26 mouse cellular contexts compared by ENCODE assay signal in genomic region chr2:87516581-87516980, GRCm38 (mm10). TPM values are rescaled to one million over a fixed set of nuclear protein-coding genes. Genes with fewer than 3 reads are reported as not detected.
A peak's percentile ranks its signal among the peaks of the same experiment; 100 is the strongest.
DNase-seq lines count a peak whose midpoint lies in the region; TF ChIP-seq lines count a peak whose summit lies in the region.
"Had no signal": no experiment of that assay in that cellular context is flagged by ENCODE, and none has a peak within 500 bp of the region (broad histone marks: within the 10 kb centered on the region; RNA-seq: fewer than 3 reads in every experiment).

No protein-coding gene starts in this region.

- H3K36me3 ChIP-seq in ES-Bruce4 (ENCODE audit: control insufficient read depth, insufficient read depth, low read length, poor library complexity, severe bottlenecking): no peaks in the 10 kb centered on the region
- H3K36me3 ChIP-seq: embryonic facial prominence, embryonic 10.5 days; embryonic facial prominence, embryonic 12.5 days; forebrain, embryonic 15.5 days; G1E had no signal

- TF ChIP-seq EP300 in ES-Bruce4 (IDR thresholded peaks at IDR 0.05; ENCODE audit: insufficient read depth, low read depth, low read length): no peak

- no peak overlapping the region for H3K4me3 ChIP-seq in ES-Bruce4 (ENCODE audit: low read depth, low read length)
- H3K4me3 ChIP-seq: embryonic facial prominence, embryonic 10.5 days; embryonic facial prominence, embryonic 12.5 days; forebrain, embryonic 13.5 days; forebrain, embryonic 15.5 days had no signal

- H3K9ac ChIP-seq in ES-Bruce4 (ENCODE audit: low read depth, poor library complexity, severe bottlenecking): no peak overlapping the region
- H3K9ac ChIP-seq: embryonic facial prominence, embryonic 12.5 days; forebrain, embryonic 13.5 days; forebrain, embryonic 15.5 days; forebrain, postnatal 0 days had no signal

- TF ChIP-seq POLR2A in ES-Bruce4 (IDR thresholded peaks at IDR 0.05; ENCODE audit: insufficient read depth, low read length): no peak

- DNase-seq in ES-CJ7 (ENCODE audit: low read depth, low spot score): peak; percentile 75
- peak; percentile 73 for DNase-seq in R1 (ENCODE audit: low read depth, low spot score)
- DNase-seq in cerebellum, adult 18-20 months: no peak
- no peak for DNase-seq in cerebellum, postnatal 10 days
- DNase-seq in gastrocnemius, postnatal 10 days: no peak
- DNase-seq: adrenal gland, adult 8-10 months; adrenal gland, postnatal 14 days; adrenal gland, postnatal 36 days; cerebellum, adult 11-12 months; cerebellum, adult 8-10 months; cerebellum, adult 9-11 months; cerebellum, postnatal 25 days; forebrain, postnatal 0 days had no signal

- no peak for TF ChIP-seq CTCF in ES-Bruce4 (IDR thresholded peaks at IDR 0.05; ENCODE audit: low read depth, low read length)

- peak overlapping the region; percentile 81 for H3K27ac ChIP-seq in ES-Bruce4 (ENCODE audit: insufficient read depth, low read length)
- H3K27ac ChIP-seq: embryonic facial prominence, embryonic 10.5 days; embryonic facial prominence, embryonic 12.5 days; forebrain, embryonic 13.5 days; forebrain, embryonic 15.5 days had no signal

- H3K4me1 ChIP-seq in ES-Bruce4 (ENCODE audit: control insufficient read depth, insufficient read depth, low read length): no peaks in the 10 kb centered on the region
- H3K4me1 ChIP-seq: embryonic facial prominence, embryonic 10.5 days; embryonic facial prominence, embryonic 12.5 days; forebrain, embryonic 13.5 days; forebrain, embryonic 15.5 days had no signal

- no peaks in the 10 kb centered on the region for H3K9me3 ChIP-seq in ES-Bruce4 (replicated peaks; ENCODE audit: control insufficient read depth, insufficient read depth, low read length, poor library complexity, severe bottlenecking)
- H3K9me3 ChIP-seq: embryonic facial prominence, embryonic 10.5 days; embryonic facial prominence, embryonic 12.5 days; forebrain, embryonic 13.5 days; forebrain, embryonic 15.5 days had no signal

- H3K27me3 ChIP-seq in ES-Bruce4 (ENCODE audit: control insufficient read depth, insufficient read depth, low read length, poor library complexity, severe bottlenecking): no peaks in the 10 kb centered on the region
- H3K27me3 ChIP-seq: embryonic facial prominence, embryonic 12.5 days; forebrain, embryonic 13.5 days; forebrain, embryonic 15.5 days; Patski had no signal

RNA-seq across cellular contexts. Expression of gene Pramel6, which starts 10.2 kb away (rescaled TPM):
- 0.76 and 1.4 TPM in 2 replicates for polyA plus RNA-seq in ES-Bruce4 (2011; ENCODE audit: insufficient read depth, insufficient read length, low read depth, missing spikeins)
- not detected for total RNA-seq in gastrocnemius, postnatal 10 days (2021)
- total RNA-seq: adrenal gland, adult 18-20 months; adrenal gland, adult 8-10 months; adrenal gland, postnatal 14 days; adrenal gland, postnatal 36 days; forebrain, postnatal 0 days had no signal
- polyA plus RNA-seq: activated CD4-positive, CD25-positive, alpha-beta regulatory T cell, adult 4 months; C2C12; cortical plate, adult 2 months; embryonic facial prominence, embryonic 10.5 days; embryonic facial prominence, embryonic 12.5 days; embryonic facial prominence, embryonic 14.5 days; forebrain, embryonic 11.5 days; forebrain, embryonic 13.5 days; forebrain, embryonic 15.5 days; forebrain, postnatal 0 days; G1E; Patski had no signal

RNA-seq across cellular contexts. Expression of gene Olfr153, which starts 15.0 kb away (rescaled TPM):
- polyA plus RNA-seq in ES-Bruce4 (2011; ENCODE audit: insufficient read depth, insufficient read length, low read depth, missing spikeins): not detected in 2 replicates
- total RNA-seq in gastrocnemius, postnatal 10 days (2021): not detected
- total RNA-seq: adrenal gland, adult 18-20 months; adrenal gland, adult 8-10 months; adrenal gland, postnatal 14 days; adrenal gland, postnatal 36 days; forebrain, postnatal 0 days had no signal
- polyA plus RNA-seq: activated CD4-positive, CD25-positive, alpha-beta regulatory T cell, adult 4 months; C2C12; cortical plate, adult 2 months; embryonic facial prominence, embryonic 10.5 days; embryonic facial prominence, embryonic 12.5 days; embryonic facial prominence, embryonic 14.5 days; forebrain, embryonic 11.5 days; forebrain, embryonic 13.5 days; forebrain, embryonic 15.5 days; forebrain, postnatal 0 days; G1E; Patski had no signal

RNA-seq across cellular contexts. Expression of gene Pramel7, which starts 19.7 kb away (rescaled TPM):
- not detected in 2 replicates for polyA plus RNA-seq in ES-Bruce4 (2011; ENCODE audit: insufficient read depth, insufficient read length, low read depth, missing spikeins)
- total RNA-seq in gastrocnemius, postnatal 10 days (2021): not detected
- total RNA-seq: adrenal gland, adult 18-20 months; adrenal gland, adult 8-10 months; adrenal gland, postnatal 14 days; adrenal gland, postnatal 36 days; forebrain, postnatal 0 days; G1E had no signal
- polyA plus RNA-seq: activated CD4-positive, CD25-positive, alpha-beta regulatory T cell, adult 4 months; C2C12; cortical plate, adult 2 months; embryonic facial prominence, embryonic 10.5 days; embryonic facial prominence, embryonic 12.5 days; embryonic facial prominence, embryonic 14.5 days; forebrain, embryonic 11.5 days; forebrain, embryonic 13.5 days; forebrain, embryonic 15.5 days; forebrain, postnatal 0 days; G1E; Patski had no signal

RNA-seq across cellular contexts. Expression of gene Olfr1128, which starts 28.8 kb away (rescaled TPM):
- polyA plus RNA-seq in ES-Bruce4 (2011; ENCODE audit: insufficient read depth, insufficient read length, low read depth, missing spikeins): not detected in 2 replicates
- total RNA-seq in gastrocnemius, postnatal 10 days (2021): not detected
- total RNA-seq: adrenal gland, adult 18-20 months; adrenal gland, adult 8-10 months; adrenal gland, postnatal 14 days; adrenal gland, postnatal 36 days; forebrain, postnatal 0 days; G1E had no signal
- polyA plus RNA-seq: C2C12; cortical plate, adult 2 months; embryonic facial prominence, embryonic 10.5 days; embryonic facial prominence, embryonic 12.5 days; embryonic facial prominence, embryonic 14.5 days; forebrain, embryonic 11.5 days; forebrain, embryonic 13.5 days; forebrain, embryonic 15.5 days; forebrain, postnatal 0 days; G1E; Patski had no signal

RNA-seq across cellular contexts. Expression of gene Olfr1129, which starts 57.1 kb away (rescaled TPM):
- not detected in 2 replicates for polyA plus RNA-seq in ES-Bruce4 (2011; ENCODE audit: insufficient read depth, insufficient read length, low read depth, missing spikeins)
- total RNA-seq in gastrocnemius, postnatal 10 days (2021): not detected
- total RNA-seq: adrenal gland, adult 18-20 months; adrenal gland, adult 8-10 months; adrenal gland, postnatal 14 days; adrenal gland, postnatal 36 days; forebrain, postnatal 0 days had no signal
- polyA plus RNA-seq: activated CD4-positive, CD25-positive, alpha-beta regulatory T cell, adult 4 months; C2C12; cortical plate, adult 2 months; embryonic facial prominence, embryonic 10.5 days; embryonic facial prominence, embryonic 12.5 days; embryonic facial prominence, embryonic 14.5 days; forebrain, embryonic 11.5 days; forebrain, embryonic 13.5 days; forebrain, embryonic 15.5 days; forebrain, postnatal 0 days; G1E; Patski had no signal

Comparison
In these comparisons a context has a peak if more than half of its experiments do, and no peak if none do; other contexts are left out.
1. DNase-seq: peak in ES-CJ7 (single experiment) and R1 (single experiment); none in cerebellum, adult 18-20 months (0 of 2), cerebellum, postnatal 10 days (0 of 2) and gastrocnemius, postnatal 10 days (single experiment).